Mouse (Mus musculus): ENCODE measurements around the gene Cul1. TPM values are rescaled to one million over a fixed set of nuclear protein-coding genes. Genes with fewer than 3 reads are reported as not detected.

Cul1 gene
- 41.9 TPM for polyA plus RNA-seq (2014; fragmentation: Illumina TruSeq; extraction: RNeasy Lipid Tissue Mini Kit (QIAGEN cat#74804); ENCODE audit: insufficient read depth, low read depth, low replicate concordance)

DNA sequence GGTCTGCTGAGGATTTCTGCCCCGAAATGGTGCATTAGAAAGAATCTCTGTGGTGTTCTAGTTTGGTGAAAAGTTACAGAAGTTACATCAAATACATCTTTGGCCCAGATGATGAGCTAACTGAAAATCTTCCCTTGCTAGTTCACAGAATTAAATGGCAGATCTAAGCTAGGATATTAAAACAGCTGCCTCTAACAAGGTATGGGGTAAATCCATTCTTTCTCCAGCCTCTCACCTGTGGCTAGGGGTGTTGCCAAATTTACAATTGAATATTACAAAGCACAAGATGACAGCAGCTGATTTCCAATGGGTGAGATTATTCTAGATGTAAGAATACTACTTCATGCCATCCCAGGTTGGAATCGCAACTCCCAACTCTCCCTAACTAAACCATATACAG lies at the start of gene Cul1:
Gene Cul1, plus strand, starts transcription at position 301 of the 400 bp plus-strand sequence.

Other genes with a start within 250 kb of the Cul1 start
- gene Ezh2, start 141.9 kb downstream of the Cul1 start, polyA plus RNA-seq (2014; fragmentation: Illumina TruSeq; extraction: RNeasy Lipid Tissue Mini Kit (QIAGEN cat#74804); ENCODE audit: insufficient read depth, low read depth, low replicate concordance) = 7.8 TPM

Data from lung, adult 10 weeks (tissue).